Mouse (Mus musculus): ENCODE measurements around the gene Olfr715b. TPM values are rescaled to one million over a fixed set of nuclear protein-coding genes. Genes with fewer than 3 reads are reported as not detected.
"Not testable (repeated sequence)": the region's sequence is repeated elsewhere in the genome, so short reads cannot be mapped to it uniquely, and the experiment has no call there.

Gene Olfr715b
- total RNA-seq (2014; rRNA removed) (not detected in 2 replicates), polyA plus RNA-seq (2015; fragmentation: Nextera tagmentation; extraction: Ambion mirVana) (not detected in 2 replicates)

- not testable (repeated sequence) for H3K9ac ChIP-seq (replicated peaks; ENCODE audit: low read length, poor library complexity, severe bottlenecking); H3K36me3 ChIP-seq (ENCODE audit: insufficient read depth, low read length); H3K4me3 ChIP-seq (ENCODE audit: low read depth, low read length); H3K4me2 ChIP-seq (ENCODE audit: low read depth, low read length, poor library complexity, severe bottlenecking); DNase-seq (ENCODE audit: low spot score); H3K27me3 ChIP-seq (ENCODE audit: insufficient read depth, low read length); H3K27ac ChIP-seq (ENCODE audit: low read depth, low read length); H3K4me1 ChIP-seq (ENCODE audit: insufficient read depth, low read length); ATAC-seq (ENCODE audit: low FRiP score); H3K9me3 ChIP-seq (ENCODE audit: low read length)
- WGBS, result 91% methylated on average over 1 of the region's 2 CpGs
These were observed at the start of gene Olfr715b for GRCm38 (mm10) chr7:107110269-107110668. Olfr715b (minus strand) TSS chr7:107110369.

GRCm38 (mm10) chr7:107138027-107138426 is 27.9 kb upstream of the Olfr715b start, which contains the start of gene Olfr716:
Olfr716 (plus strand) TSS chr7:107138327.
- WGBS, result 74% methylated on average over 2 of the region's 2 CpGs
- not testable (repeated sequence) for ATAC-seq (ENCODE audit: low FRiP score); H3K4me1 ChIP-seq (ENCODE audit: insufficient read depth, low read length); H3K9me3 ChIP-seq (ENCODE audit: low read length); H3K36me3 ChIP-seq (ENCODE audit: insufficient read depth, low read length); H3K9ac ChIP-seq (replicated peaks; ENCODE audit: low read length, poor library complexity, severe bottlenecking); H3K4me2 ChIP-seq (ENCODE audit: low read depth, low read length, poor library complexity, severe bottlenecking); H3K27me3 ChIP-seq (ENCODE audit: insufficient read depth, low read length); DNase-seq (ENCODE audit: low spot score); H3K27ac ChIP-seq (ENCODE audit: low read depth, low read length); H3K4me3 ChIP-seq (ENCODE audit: low read depth, low read length)

GRCm38 (mm10) chr7:107130983-107131382 is 20.8 kb upstream of the Olfr715b start, which contains the start of gene Olfr715:
Olfr715 (minus strand) TSS chr7:107131083.
- WGBS, result 90% methylated on average over 2 of the region's 3 CpGs

GRCm38 (mm10) chr7:107092920-107093319 is 17.2 kb downstream of the Olfr715b start, which contains the start of gene Olfr17:
Olfr17 (plus strand) TSS chr7:107093220.
- Histone ChIP-seq H3K4me2 (ENCODE audit: low read depth, low read length, poor library complexity, severe bottlenecking) (no peak within 1 kb of the TSS), H3K4me1 (ENCODE audit: insufficient read depth, low read length) (no peaks in the 10 kb centered on the region), H3K27me3 (ENCODE audit: insufficient read depth, low read length) (no peaks in the 10 kb centered on the region), H3K9ac (replicated peaks; ENCODE audit: low read length, poor library complexity, severe bottlenecking) (no peak within 1 kb of the TSS), H3K9me3 (ENCODE audit: low read length) (no peaks in the 10 kb centered on the region), H3K27ac (ENCODE audit: low read depth, low read length) (no peak within 1 kb of the TSS), H3K4me3 (ENCODE audit: low read depth, low read length) (no peak within 1 kb of the TSS), H3K36me3 (ENCODE audit: insufficient read depth, low read length) (no peaks in the 10 kb centered on the region)
- TF ChIP-seq CTCF (IDR thresholded peaks at IDR 0.05), result no peak
- ATAC-seq (ENCODE audit: low FRiP score), result no peak
- no peak for DNase-seq (ENCODE audit: low spot score)
- WGBS, result 55% methylated on average over 1 of the region's 1 CpGs

More at GRCm38 (mm10) chr7:107130983-107131382, 20.8 kb upstream of the Olfr715b start, which contains the start of gene Olfr715:
- not testable (repeated sequence) for H3K27ac ChIP-seq (ENCODE audit: low read depth, low read length); H3K4me2 ChIP-seq (ENCODE audit: low read depth, low read length, poor library complexity, severe bottlenecking); H3K9me3 ChIP-seq (ENCODE audit: low read length); H3K9ac ChIP-seq (replicated peaks; ENCODE audit: low read length, poor library complexity, severe bottlenecking); H3K36me3 ChIP-seq (ENCODE audit: insufficient read depth, low read length); H3K4me1 ChIP-seq (ENCODE audit: insufficient read depth, low read length); DNase-seq (ENCODE audit: low spot score); H3K27me3 ChIP-seq (ENCODE audit: insufficient read depth, low read length); H3K4me3 ChIP-seq (ENCODE audit: low read depth, low read length); ATAC-seq (ENCODE audit: low FRiP score)

DNA sequence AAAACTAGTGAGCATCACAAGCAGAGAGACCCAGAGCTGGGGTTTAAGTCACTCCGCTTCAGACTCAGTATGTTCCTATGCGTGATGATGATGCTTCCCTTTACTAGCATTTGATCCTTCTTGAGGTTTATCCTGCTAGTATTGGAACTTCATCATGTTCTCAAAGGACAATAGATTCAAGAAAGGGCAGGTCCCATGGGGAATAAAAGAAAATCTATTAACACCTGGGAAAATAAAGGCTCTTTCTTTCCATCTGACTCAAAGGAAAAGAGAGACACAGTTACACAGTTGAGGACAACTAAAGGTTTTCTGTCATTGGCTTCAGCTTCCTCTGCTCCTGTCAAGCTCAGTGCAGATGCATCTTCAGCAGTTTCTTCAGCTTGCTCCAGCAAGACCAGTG is 39.5 kb downstream of the Olfr715b start, which contains the start of gene Olfr714:
TSS of gene Olfr714 (plus strand) at position 301 of the 400 bp plus-strand sequence.
- Histone ChIP-seq H3K4me2 (ENCODE audit: low read depth, low read length, poor library complexity, severe bottlenecking) (no peak within 1 kb of the TSS), H3K4me1 (ENCODE audit: insufficient read depth, low read length) (no peaks in the 10 kb centered on the region), H3K27ac (ENCODE audit: low read depth, low read length) (no peak within 1 kb of the TSS), H3K9me3 (ENCODE audit: low read length) (no peaks in the 10 kb centered on the region), H3K4me3 (ENCODE audit: low read depth, low read length) (no peak within 1 kb of the TSS), H3K9ac (replicated peaks; ENCODE audit: low read length, poor library complexity, severe bottlenecking) (no peak within 1 kb of the TSS), H3K27me3 (ENCODE audit: insufficient read depth, low read length) (no peaks in the 10 kb centered on the region), H3K36me3 (ENCODE audit: insufficient read depth, low read length) (no peaks in the 10 kb centered on the region)
- DNase-seq (ENCODE audit: low spot score) (no peak), ATAC-seq (ENCODE audit: low FRiP score) (no peak)
- WGBS, result 89% methylated on average over 2 of the region's 2 CpGs
- no peak for TF ChIP-seq CTCF (IDR thresholded peaks at IDR 0.05)

Other genes starting within 250 kb of the Olfr715b start
- not detected in 2 replicates for gene Olfr704, start 247.2 kb downstream of the Olfr715b start, total RNA-seq (2014; rRNA removed)
- gene Olfr704, start 247.2 kb downstream of the Olfr715b start, polyA plus RNA-seq (2015; fragmentation: Nextera tagmentation; extraction: Ambion mirVana), result not detected in 2 replicates
- not detected in 2 replicates for gene Olfr705, start 233.5 kb downstream of the Olfr715b start, total RNA-seq (2014; rRNA removed)
- gene Olfr705, start 233.5 kb downstream of the Olfr715b start, polyA plus RNA-seq (2015; fragmentation: Nextera tagmentation; extraction: Ambion mirVana), result not detected in 2 replicates
- not detected in 2 replicates for gene Olfr706, start 222.2 kb downstream of the Olfr715b start, total RNA-seq (2014; rRNA removed)
- not detected in 2 replicates for gene Olfr706, start 222.2 kb downstream of the Olfr715b start, polyA plus RNA-seq (2015; fragmentation: Nextera tagmentation; extraction: Ambion mirVana)
- not detected in 2 replicates for gene Olfr707, start 209.1 kb downstream of the Olfr715b start, total RNA-seq (2014; rRNA removed)
- gene Olfr707, start 209.1 kb downstream of the Olfr715b start, polyA plus RNA-seq (2015; fragmentation: Nextera tagmentation; extraction: Ambion mirVana), result not detected in 2 replicates
- gene Olfr1532-ps1, start 202.4 kb downstream of the Olfr715b start, total RNA-seq (2014; rRNA removed), result not detected in 2 replicates
- not detected in 2 replicates for gene Olfr1532-ps1, start 202.4 kb downstream of the Olfr715b start, polyA plus RNA-seq (2015; fragmentation: Nextera tagmentation; extraction: Ambion mirVana)
- not detected in 2 replicates for gene Olfr709-ps1, start 178.2 kb downstream of the Olfr715b start, total RNA-seq (2014; rRNA removed)
- not detected in 2 replicates for gene Olfr709-ps1, start 178.2 kb downstream of the Olfr715b start, polyA plus RNA-seq (2015; fragmentation: Nextera tagmentation; extraction: Ambion mirVana)
- not detected in 2 replicates for gene Olfr710, start 162.1 kb downstream of the Olfr715b start, total RNA-seq (2014; rRNA removed)
- not detected in 2 replicates for gene Olfr710, start 162.1 kb downstream of the Olfr715b start, polyA plus RNA-seq (2015; fragmentation: Nextera tagmentation; extraction: Ambion mirVana)
- gene Olfr6, start 146.4 kb downstream of the Olfr715b start, total RNA-seq (2014; rRNA removed), result not detected in 2 replicates
- not detected in 2 replicates for gene Olfr6, start 146.4 kb downstream of the Olfr715b start, polyA plus RNA-seq (2015; fragmentation: Nextera tagmentation; extraction: Ambion mirVana)
- gene Olfr711, start 134.9 kb downstream of the Olfr715b start, total RNA-seq (2014; rRNA removed), result not detected in 2 replicates
- gene Olfr711, start 134.9 kb downstream of the Olfr715b start, polyA plus RNA-seq (2015; fragmentation: Nextera tagmentation; extraction: Ambion mirVana), result not detected in 2 replicates
- gene Olfr2, start 104.3 kb downstream of the Olfr715b start, total RNA-seq (2014; rRNA removed), result not detected in 2 replicates
- gene Olfr2, start 104.3 kb downstream of the Olfr715b start, polyA plus RNA-seq (2015; fragmentation: Nextera tagmentation; extraction: Ambion mirVana), result not detected in 2 replicates
- not detected in 2 replicates for gene Olfr713, start 79.2 kb downstream of the Olfr715b start, total RNA-seq (2014; rRNA removed)
- gene Olfr713, start 79.2 kb downstream of the Olfr715b start, polyA plus RNA-seq (2015; fragmentation: Nextera tagmentation; extraction: Ambion mirVana), result not detected in 2 replicates
- gene Olfr714, start 39.4 kb downstream of the Olfr715b start, total RNA-seq (2014; rRNA removed), result not detected in 2 replicates
- gene Olfr714, start 39.4 kb downstream of the Olfr715b start, polyA plus RNA-seq (2015; fragmentation: Nextera tagmentation; extraction: Ambion mirVana), result not detected in 2 replicates
- gene Olfr17, start 17.1 kb downstream of the Olfr715b start, total RNA-seq (2014; rRNA removed), result not detected in 2 replicates
- gene Olfr17, start 17.1 kb downstream of the Olfr715b start, polyA plus RNA-seq (2015; fragmentation: Nextera tagmentation; extraction: Ambion mirVana), result not detected in 2 replicates
- gene Olfr715, start 20.7 kb upstream of the Olfr715b start, total RNA-seq (2014; rRNA removed), result not detected in 2 replicates
- gene Olfr715, start 20.7 kb upstream of the Olfr715b start, polyA plus RNA-seq (2015; fragmentation: Nextera tagmentation; extraction: Ambion mirVana), result not detected in 2 replicates
- gene Olfr716, start 28.0 kb upstream of the Olfr715b start, total RNA-seq (2014; rRNA removed), result not detected in 2 replicates
- not detected in 2 replicates for gene Olfr716, start 28.0 kb upstream of the Olfr715b start, polyA plus RNA-seq (2015; fragmentation: Nextera tagmentation; extraction: Ambion mirVana)
- not detected in 2 replicates for gene Nlrp14, start 56.6 kb upstream of the Olfr715b start, total RNA-seq (2014; rRNA removed)
- gene Nlrp14, start 56.6 kb upstream of the Olfr715b start, polyA plus RNA-seq (2015; fragmentation: Nextera tagmentation; extraction: Ambion mirVana), result not detected in 2 replicates
- gene Rbmxl2, start 99.1 kb upstream of the Olfr715b start, total RNA-seq (2014; rRNA removed), result not detected in 2 replicates
- gene Rbmxl2, start 99.1 kb upstream of the Olfr715b start, polyA plus RNA-seq (2015; fragmentation: Nextera tagmentation; extraction: Ambion mirVana), result not detected in 2 replicates

Data from midbrain, postnatal 0 days (tissue).